Mouse (Mus musculus): ENCODE data around the gene Hdac4. TPM values are rescaled to one million over a fixed set of nuclear protein-coding genes. Genes with fewer than 3 reads are reported as not detected.
A peak's percentile ranks its signal among the peaks of the same experiment; 100 is the strongest.

Hdac4 gene
- polyA plus RNA-seq (2015; fragmentation: Nextera tagmentation; extraction: Ambion mirVana): 24.8 and 25.3 TPM in 2 replicates

DNA sequence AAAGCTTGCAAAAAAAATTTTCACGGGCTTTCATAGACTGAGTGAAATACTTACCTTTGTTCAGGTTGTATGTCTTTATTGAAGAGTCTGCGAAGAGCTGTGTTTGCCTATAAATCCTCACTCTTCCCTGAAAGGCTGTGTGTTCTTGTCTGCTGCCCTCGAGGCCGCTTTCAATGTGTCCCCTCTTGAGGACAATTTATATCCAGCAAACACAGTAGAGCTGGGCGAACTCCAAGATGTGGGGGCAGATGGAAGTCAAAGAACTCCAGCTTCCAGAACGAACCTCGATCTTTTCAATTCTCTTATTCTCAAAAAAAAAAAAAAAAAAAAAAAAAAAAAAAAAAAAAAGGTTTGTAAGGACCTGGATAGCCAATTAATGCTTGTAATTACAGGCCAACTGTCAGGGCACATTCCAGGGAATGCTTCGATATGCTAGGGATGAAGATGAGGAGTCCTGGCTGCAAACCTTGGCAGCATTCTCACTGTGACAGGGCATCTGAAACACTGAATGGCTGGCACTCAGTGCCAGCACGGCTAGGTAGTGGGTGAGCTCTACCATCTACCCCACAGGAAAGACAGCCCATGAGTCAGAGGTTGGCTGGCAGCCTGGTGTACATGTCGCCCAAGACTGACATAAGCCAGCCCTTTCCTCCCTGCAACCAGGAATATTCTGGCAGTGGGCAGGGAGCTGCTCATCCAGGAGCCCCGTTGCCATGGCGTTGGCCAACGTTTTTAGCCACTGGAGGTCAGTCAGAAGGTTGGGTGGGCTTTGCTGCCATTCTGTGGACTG lies at the start of gene Hdac4:
Hdac4 (minus strand) TSS at position 340 of the 790 bp plus-strand sequence.
- peak; percentile 68; the same call in 1 of the 2 replicates for ATAC-seq
- Histone ChIP-seq H3K9ac (ENCODE audit: low read depth, low read length) (no peak within 1 kb of the TSS), H3K27ac (ENCODE audit: low read length) (no peak within 1 kb of the TSS), H3K27me3 (ENCODE audit: control insufficient read depth, insufficient read depth, low read depth, low read length) (no peaks in the 10 kb centered on the region), H3K4me3 (ENCODE audit: low read depth, low read length) (no peak within 1 kb of the TSS), H3K9me3 (replicated peaks; ENCODE audit: control insufficient read depth, low read length, poor library complexity, severe bottlenecking) (no peaks in the 10 kb centered on the region), H3K4me1 (ENCODE audit: control insufficient read depth, insufficient read depth, low read length) (no peaks in the 10 kb centered on the region), H3K4me2 (ENCODE audit: low read length) (no peak within 1 kb of the TSS), H3K36me3 (ENCODE audit: control insufficient read depth, insufficient read depth, low read length) (no peaks in the 10 kb centered on the region)
- WGBS: 50% methylated on average over 13 of the region's 13 CpGs

DNA sequence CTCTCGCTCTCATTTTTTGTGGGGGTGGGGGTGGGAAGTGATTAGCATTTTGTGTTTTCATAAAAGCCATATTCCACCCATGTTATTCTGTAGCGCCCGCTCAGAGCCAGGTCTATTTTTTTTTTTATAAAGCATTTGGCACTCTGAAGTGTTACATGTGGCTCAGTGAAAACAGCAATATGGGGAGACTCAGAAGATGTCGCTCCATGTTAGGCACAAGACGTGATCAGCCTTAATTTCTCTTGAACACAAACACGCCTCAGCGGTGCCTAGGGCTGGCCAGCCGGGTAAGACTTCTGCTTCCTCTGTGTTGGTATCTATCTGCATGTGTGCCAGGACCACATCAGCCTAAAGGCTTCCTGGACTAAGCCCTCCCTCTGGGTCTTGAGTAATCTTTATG lies 48.0 kb upstream of the Hdac4 start:
- ATAC-seq: no peak
- no peak overlapping the region for H3K9ac ChIP-seq (ENCODE audit: low read depth, low read length)
- H3K27me3 ChIP-seq (ENCODE audit: control insufficient read depth, insufficient read depth, low read depth, low read length): no peaks in the 10 kb centered on the region
- H3K9me3 ChIP-seq (replicated peaks; ENCODE audit: control insufficient read depth, low read length, poor library complexity, severe bottlenecking): no peaks in the 10 kb centered on the region
- no peaks in the 10 kb centered on the region for H3K4me1 ChIP-seq (ENCODE audit: control insufficient read depth, insufficient read depth, low read length)
- WGBS: 90% methylated on average over 8 of the region's 8 CpGs
- H3K27ac ChIP-seq (ENCODE audit: low read length): no peak overlapping the region
- H3K4me2 ChIP-seq (ENCODE audit: low read length): no peak overlapping the region
- no peaks in the 10 kb centered on the region for H3K36me3 ChIP-seq (ENCODE audit: control insufficient read depth, insufficient read depth, low read length)
- H3K4me3 ChIP-seq (ENCODE audit: low read depth, low read length): no peak overlapping the region

DNA sequence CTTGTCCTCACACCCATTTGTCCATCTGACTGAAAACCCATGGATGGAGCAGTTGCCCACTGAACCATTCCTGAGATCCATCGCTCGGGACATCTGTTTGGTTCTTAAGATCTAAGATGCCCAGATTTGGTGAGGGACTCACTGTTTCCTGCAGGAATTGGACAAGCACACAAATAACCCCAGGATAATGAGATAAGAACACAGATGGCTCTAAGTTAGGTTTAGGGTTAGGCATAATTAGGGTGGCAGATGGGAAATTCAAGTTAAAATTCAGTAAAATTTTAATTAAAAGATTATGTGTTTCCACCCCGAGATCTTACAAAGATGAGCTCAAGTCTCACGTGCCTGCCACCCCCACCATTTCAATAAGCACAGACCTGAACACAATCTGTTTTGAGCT lies 44.6 kb upstream of the Hdac4 start:
- no peak for ATAC-seq
- 63% methylated on average over 4 of the region's 4 CpGs for WGBS

DNA sequence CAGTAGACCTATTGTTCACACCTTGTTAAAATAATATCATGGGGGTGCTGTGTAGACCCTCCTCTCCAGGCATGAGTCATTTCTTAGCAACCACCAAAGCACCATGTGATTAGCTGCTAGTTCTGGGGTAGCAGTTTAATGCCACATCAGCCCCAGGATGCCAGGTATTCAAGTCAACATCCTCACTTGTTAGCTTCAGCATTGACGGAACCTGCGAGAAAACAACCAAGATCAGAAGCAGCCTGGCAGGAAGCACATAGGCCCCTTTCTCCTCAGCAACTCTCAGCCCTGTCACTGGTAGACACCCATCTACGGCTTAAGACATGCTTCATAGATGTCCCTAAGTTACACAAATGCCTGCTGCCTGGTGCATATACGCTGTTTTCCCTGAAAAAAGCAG lies 40.1 kb upstream of the Hdac4 start:
- H3K27ac ChIP-seq (ENCODE audit: low read length): no peak overlapping the region
- 91% methylated on average over 4 of the region's 4 CpGs for WGBS
- H3K4me2 ChIP-seq (ENCODE audit: low read length): no peak overlapping the region
- H3K36me3 ChIP-seq (ENCODE audit: control insufficient read depth, insufficient read depth, low read length): no peaks in the 10 kb centered on the region
- H3K9ac ChIP-seq (ENCODE audit: low read depth, low read length): no peak overlapping the region
- ATAC-seq: no peak
- H3K27me3 ChIP-seq (ENCODE audit: control insufficient read depth, insufficient read depth, low read depth, low read length): no peaks in the 10 kb centered on the region
- no peak overlapping the region for H3K4me3 ChIP-seq (ENCODE audit: low read depth, low read length)
- H3K9me3 ChIP-seq (replicated peaks; ENCODE audit: control insufficient read depth, low read length, poor library complexity, severe bottlenecking): no peaks in the 10 kb centered on the region
- H3K4me1 ChIP-seq (ENCODE audit: control insufficient read depth, insufficient read depth, low read length): no peaks in the 10 kb centered on the region

More for the DNA sequence above, 44.6 kb upstream of the Hdac4 start:
- H3K9ac ChIP-seq (ENCODE audit: low read depth, low read length): no peak overlapping the region
- no peak overlapping the region for H3K27ac ChIP-seq (ENCODE audit: low read length)
- no peaks in the 10 kb centered on the region for H3K27me3 ChIP-seq (ENCODE audit: control insufficient read depth, insufficient read depth, low read depth, low read length)
- no peak overlapping the region for H3K4me3 ChIP-seq (ENCODE audit: low read depth, low read length)
- H3K4me2 ChIP-seq (ENCODE audit: low read length): no peak overlapping the region
- H3K4me1 ChIP-seq (ENCODE audit: control insufficient read depth, insufficient read depth, low read length): no peaks in the 10 kb centered on the region
- H3K9me3 ChIP-seq (replicated peaks; ENCODE audit: control insufficient read depth, low read length, poor library complexity, severe bottlenecking): no peaks in the 10 kb centered on the region
- no peaks in the 10 kb centered on the region for H3K36me3 ChIP-seq (ENCODE audit: control insufficient read depth, insufficient read depth, low read length)

DNA sequence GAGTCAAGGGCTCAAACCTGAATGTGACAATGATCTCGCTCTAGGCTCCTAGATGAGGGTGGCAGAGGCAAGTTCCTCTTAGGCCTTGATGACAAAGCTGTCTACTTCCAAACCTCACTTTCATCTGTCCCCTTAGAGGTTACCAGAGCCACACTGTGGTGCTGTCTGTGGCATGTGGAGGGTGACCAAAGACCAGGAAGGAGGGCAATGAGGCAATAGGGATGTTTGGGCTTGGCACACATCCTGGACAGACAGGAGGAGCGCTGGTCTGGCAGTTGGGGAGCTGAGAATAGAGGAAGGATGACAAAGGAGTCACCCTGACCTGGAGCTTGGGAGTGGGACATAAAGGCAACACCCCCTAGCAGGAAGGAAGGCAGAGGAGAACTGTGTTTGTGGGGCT lies 29.8 kb upstream of the Hdac4 start:
- Histone ChIP-seq H3K9me3 (replicated peaks; ENCODE audit: control insufficient read depth, low read length, poor library complexity, severe bottlenecking) (no peaks in the 10 kb centered on the region), H3K4me1 (ENCODE audit: control insufficient read depth, insufficient read depth, low read length) (peaks cover 15% of the 10 kb centered on the region), H3K27ac (ENCODE audit: low read length) (no peak overlapping the region), H3K27me3 (ENCODE audit: control insufficient read depth, insufficient read depth, low read depth, low read length) (no peaks in the 10 kb centered on the region), H3K9ac (ENCODE audit: low read depth, low read length) (no peak overlapping the region), H3K36me3 (ENCODE audit: control insufficient read depth, insufficient read depth, low read length) (no peaks in the 10 kb centered on the region), H3K4me3 (ENCODE audit: low read depth, low read length) (no peak overlapping the region), H3K4me2 (ENCODE audit: low read length) (no peak overlapping the region)
- WGBS: 92% methylated on average over 2 of the region's 2 CpGs
- no peak for ATAC-seq

DNA sequence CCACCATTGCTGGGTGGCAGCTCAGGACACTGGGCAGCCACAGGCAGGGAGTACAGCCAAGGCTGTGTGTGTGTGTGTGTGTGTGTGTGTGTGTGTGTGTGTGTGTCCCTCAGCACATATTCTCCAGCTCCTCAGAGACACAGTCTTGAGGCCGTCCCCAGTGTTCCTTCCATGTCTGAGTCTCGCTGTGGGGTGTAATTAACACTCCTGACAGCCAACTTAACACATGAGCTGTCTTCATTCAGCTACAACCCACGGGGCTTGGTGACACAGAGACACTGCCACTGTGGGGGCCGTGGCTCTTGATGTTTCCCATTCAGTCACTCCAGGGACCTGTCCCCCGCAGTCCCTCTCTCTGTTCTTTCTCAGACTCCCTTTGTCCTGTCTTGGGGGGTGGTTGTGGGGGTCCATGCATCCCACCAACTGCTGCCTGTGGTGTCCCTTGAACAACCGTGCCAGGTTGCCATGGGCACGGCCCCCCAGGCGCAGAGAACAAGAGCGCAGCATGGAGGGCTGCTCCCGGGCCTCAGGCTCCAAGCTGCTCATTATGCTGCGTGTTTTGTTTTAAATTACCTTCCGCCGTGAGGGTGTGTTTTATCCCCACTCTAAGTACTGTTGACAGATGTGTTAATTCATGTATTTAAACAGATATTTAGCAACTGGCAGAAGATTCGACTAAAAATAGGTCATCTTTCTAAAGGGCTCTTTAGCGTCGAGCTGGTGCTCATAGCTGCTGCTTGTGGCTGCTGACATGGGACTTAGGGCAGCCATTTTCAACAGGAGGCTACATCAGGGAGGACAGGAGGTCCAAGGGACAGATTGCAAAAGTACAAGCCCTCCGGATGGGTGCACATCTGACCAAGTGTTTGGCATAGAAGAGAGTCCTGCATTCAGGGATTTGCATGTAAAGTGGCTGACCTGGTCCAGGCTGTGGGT lies 28.7 kb upstream of the Hdac4 start:
- H3K4me1 ChIP-seq (ENCODE audit: control insufficient read depth, insufficient read depth, low read length): peaks cover 15% of the 10 kb centered on the region
- H3K27ac ChIP-seq (ENCODE audit: low read length): peak overlapping the region; percentile 63
- 11% methylated on average over 17 of the region's 17 CpGs for WGBS
- no peaks in the 10 kb centered on the region for H3K9me3 ChIP-seq (replicated peaks; ENCODE audit: control insufficient read depth, low read length, poor library complexity, severe bottlenecking)
- peak; percentile 83 for ATAC-seq
- H3K36me3 ChIP-seq (ENCODE audit: control insufficient read depth, insufficient read depth, low read length): no peaks in the 10 kb centered on the region
- 0 out of 2 replicates have a peak overlapping the region, but pooled peaks have one; percentile 30 for H3K9ac ChIP-seq (ENCODE audit: low read depth, low read length)
- H3K4me2 ChIP-seq (ENCODE audit: low read length): no peak overlapping the region
- H3K4me3 ChIP-seq (ENCODE audit: low read depth, low read length): no peak overlapping the region
- H3K27me3 ChIP-seq (ENCODE audit: control insufficient read depth, insufficient read depth, low read depth, low read length): no peaks in the 10 kb centered on the region

DNA sequence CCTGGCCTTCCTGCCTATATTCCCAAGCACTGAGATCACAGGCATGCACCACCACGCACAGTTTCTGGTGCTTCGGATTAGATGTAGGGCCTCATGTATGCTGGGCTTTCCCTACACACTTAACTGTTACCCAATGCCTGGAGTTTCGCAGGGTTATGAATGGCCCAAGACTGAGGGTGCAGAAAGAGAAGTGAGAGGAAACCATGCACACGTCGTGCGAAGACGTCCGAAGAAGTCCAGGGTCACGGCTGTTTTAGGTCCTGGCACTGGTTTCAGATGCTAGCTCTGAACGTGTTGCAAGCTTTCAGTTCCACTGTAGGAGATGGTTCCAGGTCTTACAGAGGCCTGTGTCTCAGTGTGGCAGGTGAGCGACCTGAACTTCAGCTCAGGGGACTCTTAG lies 21.2 kb upstream of the Hdac4 start:
- no peak for ATAC-seq
- Histone ChIP-seq H3K4me3 (ENCODE audit: low read depth, low read length) (no peak overlapping the region), H3K27ac (ENCODE audit: low read length) (no peak overlapping the region), H3K27me3 (ENCODE audit: control insufficient read depth, insufficient read depth, low read depth, low read length) (no peaks in the 10 kb centered on the region), H3K9ac (ENCODE audit: low read depth, low read length) (no peak overlapping the region), H3K4me2 (ENCODE audit: low read length) (no peak overlapping the region), H3K4me1 (ENCODE audit: control insufficient read depth, insufficient read depth, low read length) (peaks cover 5% of the 10 kb centered on the region; the same call in 1 of the 2 replicates), H3K9me3 (replicated peaks; ENCODE audit: control insufficient read depth, low read length, poor library complexity, severe bottlenecking) (no peaks in the 10 kb centered on the region), H3K36me3 (ENCODE audit: control insufficient read depth, insufficient read depth, low read length) (no peaks in the 10 kb centered on the region)
- 86% methylated on average over 11 of the region's 11 CpGs for WGBS

DNA sequence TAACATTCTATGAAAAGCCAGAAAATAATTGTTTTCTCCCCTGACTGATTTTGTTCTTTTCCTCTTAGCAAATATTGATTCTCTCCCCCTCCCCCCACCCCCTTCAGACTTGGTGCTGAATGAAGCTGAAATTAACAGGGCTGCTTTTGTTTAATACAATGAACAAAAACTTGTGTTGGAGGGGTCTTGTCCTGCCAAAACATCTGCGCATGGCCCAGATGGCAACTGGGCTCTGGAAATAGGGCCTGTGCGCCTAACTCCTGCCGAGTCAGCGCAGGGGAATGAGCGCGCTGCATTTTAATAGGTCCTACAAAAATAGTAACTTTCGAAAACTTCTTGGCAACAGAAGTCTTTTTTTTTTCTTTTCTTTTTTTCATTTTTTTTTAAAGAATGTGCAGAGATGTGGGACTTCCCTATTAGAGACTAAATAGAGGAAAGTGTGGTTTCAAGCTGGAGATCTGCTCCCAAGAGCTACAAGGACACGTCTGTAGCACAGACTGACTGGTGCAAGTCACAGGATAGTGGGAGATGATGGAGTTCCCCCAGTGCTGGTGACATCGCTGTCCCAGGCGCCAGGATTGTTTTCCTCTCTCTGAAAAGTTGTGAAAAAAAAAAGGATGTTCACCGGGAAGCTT lies 20.6 kb upstream of the Hdac4 start:
- no peaks in the 10 kb centered on the region for H3K36me3 ChIP-seq (ENCODE audit: control insufficient read depth, insufficient read depth, low read length)
- no peaks in the 10 kb centered on the region for H3K9me3 ChIP-seq (replicated peaks; ENCODE audit: control insufficient read depth, low read length, poor library complexity, severe bottlenecking)
- 58% methylated on average over 11 of the region's 11 CpGs for WGBS
- H3K4me2 ChIP-seq (ENCODE audit: low read length): no peak overlapping the region
- H3K9ac ChIP-seq (ENCODE audit: low read depth, low read length): no peak overlapping the region
- no peak for ATAC-seq
- H3K4me3 ChIP-seq (ENCODE audit: low read depth, low read length): no peak overlapping the region
- H3K27ac ChIP-seq (ENCODE audit: low read length): no peak overlapping the region
- peaks cover 5% of the 10 kb centered on the region for H3K4me1 ChIP-seq (ENCODE audit: control insufficient read depth, insufficient read depth, low read length)
- H3K27me3 ChIP-seq (ENCODE audit: control insufficient read depth, insufficient read depth, low read depth, low read length): no peaks in the 10 kb centered on the region

All from midbrain, embryonic 16.5 days (tissue).